Mouse (Mus musculus): ENCODE results near the gene Rgs16. TPM values are rescaled to one million over a fixed set of nuclear protein-coding genes. Genes with fewer than 3 reads are reported as not detected.

The Rgs16 gene
- polyA plus RNA-seq, 1 experiment, result 22.8 TPM

GRCm38 (mm10) chr1:153741551-153742316 is 1.6 kb downstream of the Rgs16 start:
- DNase-seq (ENCODE audit: low read depth), result peak; percentile 61
- TF ChIP-seq CTCF (IDR thresholded peaks at IDR 0.05; ENCODE audit: borderline replicate concordance, extremely low read depth, insufficient read depth, insufficient read length), result no peak
- TF ChIP-seq POLR2A (IDR thresholded peaks at IDR 0.05; ENCODE audit: borderline replicate concordance, extremely low read depth, insufficient read depth, insufficient read length, poor library complexity, severe bottlenecking), result no peak

- TF ChIP-seq CTCF (IDR thresholded peaks at IDR 0.05; ENCODE audit: borderline replicate concordance, extremely low read depth, insufficient read depth, insufficient read length) (peak; percentile 83; the same call in 1 of the 2 replicates), POLR2A (IDR thresholded peaks at IDR 0.05; ENCODE audit: borderline replicate concordance, extremely low read depth, insufficient read depth, insufficient read length, poor library complexity, severe bottlenecking) (no peak)
- peak; percentile 89 for DNase-seq (ENCODE audit: low read depth)
These were observed 2.4 kb downstream of the Rgs16 start for GRCm38 (mm10) chr1:153742374-153743155.

- peak; percentile 69 for DNase-seq (ENCODE audit: low read depth)
- TF ChIP-seq CTCF (IDR thresholded peaks at IDR 0.05; ENCODE audit: borderline replicate concordance, extremely low read depth, insufficient read depth, insufficient read length), result no peak
These were observed 6.0 kb downstream of the Rgs16 start for GRCm38 (mm10) chr1:153746119-153746670.

GRCm38 (mm10) chr1:153746728-153747127 is 6.6 kb downstream of the Rgs16 start:
- no peak for TF ChIP-seq POLR2A (IDR thresholded peaks at IDR 0.05; ENCODE audit: borderline replicate concordance, extremely low read depth, insufficient read depth, insufficient read length, poor library complexity, severe bottlenecking)
- TF ChIP-seq CTCF (IDR thresholded peaks at IDR 0.05; ENCODE audit: borderline replicate concordance, extremely low read depth, insufficient read depth, insufficient read length), result peak; percentile 91
- peak; percentile 88 for DNase-seq (ENCODE audit: low read depth)

- TF ChIP-seq POLR2A (IDR thresholded peaks at IDR 0.05; ENCODE audit: borderline replicate concordance, extremely low read depth, insufficient read depth, insufficient read length, poor library complexity, severe bottlenecking) (no peak), CTCF (IDR thresholded peaks at IDR 0.05; ENCODE audit: borderline replicate concordance, extremely low read depth, insufficient read depth, insufficient read length) (no peak)
- peak; percentile 70 for DNase-seq (ENCODE audit: low read depth)
These were observed 7.8 kb downstream of the Rgs16 start for GRCm38 (mm10) chr1:153747861-153748530.

GRCm38 (mm10) chr1:153748549-153748948 is 8.4 kb downstream of the Rgs16 start:
- DNase-seq (ENCODE audit: low read depth), result peak; percentile 82
- TF ChIP-seq POLR2A (IDR thresholded peaks at IDR 0.05; ENCODE audit: borderline replicate concordance, extremely low read depth, insufficient read depth, insufficient read length, poor library complexity, severe bottlenecking) (no peak), CTCF (IDR thresholded peaks at IDR 0.05; ENCODE audit: borderline replicate concordance, extremely low read depth, insufficient read depth, insufficient read length) (no peak)

GRCm38 (mm10) chr1:153749211-153749801 is 9.2 kb downstream of the Rgs16 start, which contains the start of gene Rnasel:
Rnasel (plus strand) TSS chr1:153749426.
- TF ChIP-seq POLR2A (IDR thresholded peaks at IDR 0.05; ENCODE audit: borderline replicate concordance, extremely low read depth, insufficient read depth, insufficient read length, poor library complexity, severe bottlenecking) (no peak; the same call in 1 of the 2 replicates), CTCF (IDR thresholded peaks at IDR 0.05; ENCODE audit: borderline replicate concordance, extremely low read depth, insufficient read depth, insufficient read length) (peak; percentile 86)
- DNase-seq (ENCODE audit: low read depth), result peak; percentile 96

- TF ChIP-seq POLR2A (IDR thresholded peaks at IDR 0.05; ENCODE audit: borderline replicate concordance, extremely low read depth, insufficient read depth, insufficient read length, poor library complexity, severe bottlenecking) (no peak), CTCF (IDR thresholded peaks at IDR 0.05; ENCODE audit: borderline replicate concordance, extremely low read depth, insufficient read depth, insufficient read length) (no peak)
- DNase-seq (ENCODE audit: low read depth), result peak; percentile 64
These were observed 9.9 kb downstream of the Rgs16 start for GRCm38 (mm10) chr1:153750054-153750453.

GRCm38 (mm10) chr1:153751763-153752301 is 11.7 kb downstream of the Rgs16 start:
- no peak for DNase-seq (ENCODE audit: low read depth)
- TF ChIP-seq CTCF (IDR thresholded peaks at IDR 0.05; ENCODE audit: borderline replicate concordance, extremely low read depth, insufficient read depth, insufficient read length), result no peak
- no peak for TF ChIP-seq POLR2A (IDR thresholded peaks at IDR 0.05; ENCODE audit: borderline replicate concordance, extremely low read depth, insufficient read depth, insufficient read length, poor library complexity, severe bottlenecking)

GRCm38 (mm10) chr1:153752521-153752920 is 12.4 kb downstream of the Rgs16 start:
- TF ChIP-seq POLR2A (IDR thresholded peaks at IDR 0.05; ENCODE audit: borderline replicate concordance, extremely low read depth, insufficient read depth, insufficient read length, poor library complexity, severe bottlenecking), result no peak
- no peak for TF ChIP-seq CTCF (IDR thresholded peaks at IDR 0.05; ENCODE audit: borderline replicate concordance, extremely low read depth, insufficient read depth, insufficient read length)
- no peak for DNase-seq (ENCODE audit: low read depth)
